Mouse (Mus musculus) inflammation-experienced regulatory T-cells, adult 16 weeks (primary cell): ENCODE data around the gene Slc25a25. TPM values are rescaled to one million over a fixed set of nuclear protein-coding genes. Genes with fewer than 3 reads are reported as not detected.

Source experiments
- polyA plus RNA-seq: library from polyadenylated mRNA; unstranded; fragments of 100-300 nt; shearing (Covaris generic); gene quantifications from one replicate; pipeline ENCODE4 v1.2.1, GENCODE M21; 2017

Gene Slc25a25
- 6.5 TPM for polyA plus RNA-seq

GRCm38 (mm10) chr2:32450881-32451844 is at the start of gene Slc25a25:
Gene Slc25a25 (minus strand): TSS chr2:32451445.

GRCm38 (mm10) chr2:32449761-32450754 is 1.2 kb downstream of the Slc25a25 start, which contains the start of gene Naif1:
Gene Naif1 (plus strand): TSS chr2:32450457.

GRCm38 (mm10) chr2:32395484-32395945 is 55.7 kb downstream of the Slc25a25 start, which contains the start of gene Ptges2:
Gene Ptges2 (plus strand): TSS chr2:32395896.

GRCm38 (mm10) chr2:32387706-32388490 is 63.3 kb downstream of the Slc25a25 start, which contains the start of gene Lcn2:
Gene Lcn2 (minus strand): TSS chr2:32388252.

GRCm38 (mm10) chr2:32381775-32382223 is 69.4 kb downstream of the Slc25a25 start, which contains the start of gene 1110008P14Rik:
Gene 1110008P14Rik (minus strand): TSS chr2:32381938.

Other genes with a start within 250 kb of the Slc25a25 start
- gene Pomt1, start 214.9 kb downstream of the Slc25a25 start, polyA plus RNA-seq: 13.3 TPM
- 107 TPM for gene Uck1, start 191.3 kb downstream of the Slc25a25 start, polyA plus RNA-seq
- gene Golga2, start 164.1 kb downstream of the Slc25a25 start, polyA plus RNA-seq: 50.0 TPM
- 264 TPM for gene Swi5, start 163.4 kb downstream of the Slc25a25 start, polyA plus RNA-seq
- 161 TPM for gene Ciz1, start 99.1 kb downstream of the Slc25a25 start, polyA plus RNA-seq
- not detected for gene Dnm1, start 98.1 kb downstream of the Slc25a25 start, polyA plus RNA-seq
- gene 1110008P14Rik, start 69.5 kb downstream of the Slc25a25 start, polyA plus RNA-seq: 79.7 TPM
- gene Lcn2, start 63.2 kb downstream of the Slc25a25 start, polyA plus RNA-seq: not detected
- gene Ptges2, start 55.5 kb downstream of the Slc25a25 start, polyA plus RNA-seq: 1.9 TPM
- gene Naif1, start 988 bp downstream of the Slc25a25 start, polyA plus RNA-seq: 9.0 TPM
- 72.8 TPM for gene Fam102a, start 83.9 kb upstream of the Slc25a25 start, polyA plus RNA-seq
- gene Dpm2, start 119.4 kb upstream of the Slc25a25 start, polyA plus RNA-seq: 148 TPM
- not detected for gene Pip5kl1, start 123.4 kb upstream of the Slc25a25 start, polyA plus RNA-seq
- not detected for gene 9430097D07Rik, start 124.2 kb upstream of the Slc25a25 start, polyA plus RNA-seq
- 62.6 TPM for gene St6galnac4, start 135.7 kb upstream of the Slc25a25 start, polyA plus RNA-seq
- 6.3 TPM for gene St6galnac6, start 148.3 kb upstream of the Slc25a25 start, polyA plus RNA-seq
- not detected for gene Ak1, start 170.3 kb upstream of the Slc25a25 start, polyA plus RNA-seq
- gene Eng, start 195.2 kb upstream of the Slc25a25 start, polyA plus RNA-seq: 0.41 TPM